Mouse (Mus musculus): ENCODE results near the gene Zfp369.
"Not testable (repeated sequence)": the region's sequence is repeated elsewhere in the genome, so short reads cannot be mapped to it uniquely, and the experiment has no call there.

Gene Zfp369

GRCm38 (mm10) chr13:65278383-65279341, at the start of gene Zfp369:
TSS of gene Zfp369 (plus strand) at chr13:65278814.
- DNase-seq (ENCODE audit: low read depth, low spot score) = peak; percentile 90

- no peak for DNase-seq (ENCODE audit: low read depth, low spot score)
These were observed 41.4 kb upstream of the Zfp369 start for GRCm38 (mm10) chr13:65237211-65237610.

- DNase-seq (ENCODE audit: low read depth, low spot score) = peak; percentile 97
These were observed 38.0 kb upstream of the Zfp369 start for GRCm38 (mm10) chr13:65240509-65241098.

- peak; percentile 88 for DNase-seq (ENCODE audit: low read depth, low spot score)
These were observed 37.5 kb upstream of the Zfp369 start for GRCm38 (mm10) chr13:65241099-65241626.

- DNase-seq (ENCODE audit: low read depth, low spot score) = no peak
These were observed 36.8 kb upstream of the Zfp369 start for GRCm38 (mm10) chr13:65241627-65242318.

- DNase-seq (ENCODE audit: low read depth, low spot score) = no peak
These were observed 36.3 kb upstream of the Zfp369 start for GRCm38 (mm10) chr13:65242319-65242787.

GRCm38 (mm10) chr13:65243273-65243672, 35.3 kb upstream of the Zfp369 start:
- DNase-seq (ENCODE audit: low read depth, low spot score) = no peak

GRCm38 (mm10) chr13:65258175-65258954, 20.2 kb upstream of the Zfp369 start:
- no peak for DNase-seq (ENCODE audit: low read depth, low spot score)

GRCm38 (mm10) chr13:65259239-65259638, 19.4 kb upstream of the Zfp369 start, which contains the start of gene Gm10775:
TSS of gene Gm10775 (plus strand) at chr13:65259539.
- DNase-seq (ENCODE audit: low read depth, low spot score) = no peak

- no peak for DNase-seq (ENCODE audit: low read depth, low spot score)
These were observed 16.5 kb upstream of the Zfp369 start for GRCm38 (mm10) chr13:65262086-65262485.

- DNase-seq (ENCODE audit: low read depth, low spot score) = no peak
These were observed 626 bp upstream of the Zfp369 start for GRCm38 (mm10) chr13:65277994-65278382.

GRCm38 (mm10) chr13:65286771-65287170, 8.2 kb downstream of the Zfp369 start:
- DNase-seq (ENCODE audit: low read depth, low spot score) = no peak

- DNase-seq (ENCODE audit: low read depth, low spot score) = no peak
These were observed 17.7 kb downstream of the Zfp369 start for GRCm38 (mm10) chr13:65296354-65296753.

- DNase-seq (ENCODE audit: low read depth, low spot score) = not testable (repeated sequence)
These were observed 32.2 kb downstream of the Zfp369 start for GRCm38 (mm10) chr13:65310849-65311248.

GRCm38 (mm10) chr13:65311311-65311755, 32.7 kb downstream of the Zfp369 start:
- no peak for DNase-seq (ENCODE audit: low read depth, low spot score)

GRCm38 (mm10) chr13:65311826-65312225, 33.2 kb downstream of the Zfp369 start:
- no peak for DNase-seq (ENCODE audit: low read depth, low spot score)

GRCm38 (mm10) chr13:65348501-65348900, 69.9 kb downstream of the Zfp369 start:
- DNase-seq (ENCODE audit: low read depth, low spot score) = not testable (repeated sequence)

GRCm38 (mm10) chr13:65351768-65352167, 73.2 kb downstream of the Zfp369 start:
- not testable (repeated sequence) for DNase-seq (ENCODE audit: low read depth, low spot score)

Data from brain, embryonic 18.5 days (tissue).